Mouse (Mus musculus) neural tube, embryonic 15.5 days (tissue): ENCODE measurements around the gene Rnf32. TPM values are rescaled to one million over a fixed set of nuclear protein-coding genes. Genes with fewer than 3 reads are reported as not detected.
A peak's percentile ranks its signal among the peaks of the same experiment; 100 is the strongest.

Source experiments
- ATAC-seq: fragments of 200-750 bp; cut with Nextera tagmentation; 2 replicates; pipeline ENCODE4 v1.8.0; 2017; ENCODE audit warnings: mild to moderate bottlenecking, moderate TSS enrichment, moderate library complexity; ENCODE audit not compliant: low FRiP score
- H3K27ac ChIP-seq: fragments of 300-500 bp; sonication (generic); replicated peaks from 2 replicates; pipeline ENCODE4 v1.5.1; 2015; ENCODE audit warnings: mild to moderate bottlenecking, inconsistent platforms
- H3K27me3 ChIP-seq: fragments of 300-500 bp; sonication (generic); replicated peaks from 2 replicates; pipeline ENCODE4 v1.6.1; 2015; ENCODE audit warnings: inconsistent platforms
- H3K36me3 ChIP-seq: fragments of 300-500 bp; sonication (generic); 2 replicates; pipeline ENCODE4 v1.6.1; 2015; ENCODE audit warnings: inconsistent platforms
- H3K4me1 ChIP-seq: fragments of 300-500 bp; sonication (generic); 2 replicates; pipeline ENCODE4 v1.6.1; 2015; ENCODE audit warnings: inconsistent platforms
- H3K4me2 ChIP-seq: fragments of 300-500 bp; sonication (generic); 2 replicates; pipeline ENCODE4 v1.6.1; 2015; ENCODE audit warnings: inconsistent platforms, mild to moderate bottlenecking, moderate library complexity
- H3K4me3 ChIP-seq: fragments of 300-500 bp; sonication (generic); replicated peaks from 2 replicates; pipeline ENCODE4 v1.5.1; 2015; ENCODE audit warnings: mild to moderate bottlenecking, inconsistent platforms
- H3K9ac ChIP-seq: fragments of 300-500 bp; sonication (generic); replicated peaks from 2 replicates; pipeline ENCODE4 v1.6.1; 2015; ENCODE audit warnings: mild to moderate bottlenecking, inconsistent platforms
- H3K9me3 ChIP-seq: fragments of 300-500 bp; sonication (generic); replicated peaks from 2 replicates; pipeline ENCODE4 v1.6.1; 2016; ENCODE audit warnings: inconsistent platforms
- WGBS: fragments of 180-500 bp; shearing (Covaris S2); methylation state at CpG from one replicate; pipeline ENCODE4 v1.1.7; 2015; ENCODE audit warnings: mixed read lengths; 5-methylcytosine and 5-hydroxymethylcytosine counted together
- polyA plus RNA-seq: library from polyadenylated mRNA; unstranded; fragments of >200 nt; fragmentation: Nextera tagmentation; extraction: Ambion mirVana; gene quantifications from 2 replicates; pipeline ENCODE4 v1.2.1, GENCODE M21; 2015

The Rnf32 gene
- polyA plus RNA-seq, 1 experiment from 2014 or later = 14.9 TPM

- Histone ChIP-seq H3K4me2 (no peak overlapping the region), H3K4me3 (no peak overlapping the region), H3K27ac (no peak overlapping the region), H3K9me3 (no peaks in the 10 kb centered on the region), H3K36me3 (peaks cover 8% of the 10 kb centered on the region; the same call in 1 of the 2 replicates), H3K9ac (no peak overlapping the region), H3K4me1 (no peaks in the 10 kb centered on the region), H3K27me3 (no peaks in the 10 kb centered on the region)
- no peak for ATAC-seq
- WGBS = 80% methylated on average over 5 of the region's 5 CpGs
Measured at GRCm38 (mm10) chr5:29205690-29206089, 9.9 kb downstream of the Rnf32 start.

GRCm38 (mm10) chr5:29211980-29212555, 16.3 kb downstream of the Rnf32 start:
- no peak overlapping the region for H3K4me3 ChIP-seq
- no peak overlapping the region for H3K9ac ChIP-seq
- H3K9me3 ChIP-seq = no peaks in the 10 kb centered on the region
- no peak overlapping the region for H3K4me2 ChIP-seq
- H3K36me3 ChIP-seq = peaks cover 9% of the 10 kb centered on the region; the same call in 1 of the 2 replicates
- 30% methylated on average over 4 of the region's 4 CpGs for WGBS
- no peaks in the 10 kb centered on the region for H3K27me3 ChIP-seq
- H3K27ac ChIP-seq = no peak overlapping the region
- H3K4me1 ChIP-seq = no peaks in the 10 kb centered on the region
- no peak for ATAC-seq

DNA sequence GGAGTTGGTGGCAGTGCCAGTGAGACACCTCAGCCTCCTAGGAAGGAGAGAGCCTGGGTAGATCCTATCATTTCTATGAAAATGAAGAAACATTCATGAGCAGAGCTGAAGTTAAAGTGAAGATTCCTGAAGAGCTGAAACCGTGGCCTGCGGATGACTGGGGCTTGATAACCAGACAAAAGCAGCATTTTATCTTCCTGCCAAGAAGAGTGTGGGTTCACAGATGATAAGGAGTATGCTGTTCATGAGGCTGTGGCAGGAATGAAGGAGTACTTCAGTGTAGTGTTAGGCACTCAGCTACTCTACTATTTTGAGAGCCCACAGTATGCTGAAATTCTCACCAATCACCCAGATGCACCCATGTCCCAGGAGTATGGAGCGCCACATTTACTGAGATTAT, 22.2 kb downstream of the Rnf32 start:
- Histone ChIP-seq H3K4me1 (no peaks in the 10 kb centered on the region), H3K9ac (no peak overlapping the region), H3K9me3 (no peaks in the 10 kb centered on the region), H3K27ac (no peak overlapping the region), H3K27me3 (no peaks in the 10 kb centered on the region), H3K4me2 (no peak overlapping the region), H3K4me3 (no peak overlapping the region), H3K36me3 (peaks cover 6% of the 10 kb centered on the region; the same call in 1 of the 2 replicates)
- 85% methylated on average over 3 of the region's 3 CpGs for WGBS
- no peak for ATAC-seq

DNA sequence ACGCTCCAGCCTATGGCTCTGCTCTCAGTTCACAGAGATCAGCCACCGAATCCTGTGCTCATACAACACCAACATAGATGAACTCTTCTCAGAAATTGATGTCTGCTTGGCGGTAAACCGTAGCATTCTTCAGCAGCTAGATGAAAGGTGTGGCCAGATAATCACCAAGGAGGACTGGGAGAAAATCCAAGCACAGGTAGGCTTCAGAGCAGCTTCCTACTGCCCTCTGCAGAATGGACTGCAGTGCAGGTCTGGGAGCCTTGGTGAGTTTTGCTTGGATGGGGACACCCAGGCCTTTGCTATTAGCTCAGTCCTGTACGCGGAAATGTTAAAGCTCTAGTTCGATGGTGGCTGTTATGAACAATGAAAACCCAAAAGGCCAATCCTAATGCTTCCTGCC, 28.3 kb downstream of the Rnf32 start:
- 95% methylated on average over 7 of the region's 7 CpGs for WGBS
- no peak overlapping the region for H3K4me3 ChIP-seq
- no peaks in the 10 kb centered on the region for H3K9me3 ChIP-seq
- peaks cover 4% of the 10 kb centered on the region; the same call in 1 of the 2 replicates for H3K36me3 ChIP-seq
- no peak overlapping the region for H3K4me2 ChIP-seq
- H3K9ac ChIP-seq = no peak overlapping the region
- H3K27ac ChIP-seq = no peak overlapping the region
- no peaks in the 10 kb centered on the region for H3K4me1 ChIP-seq
- no peak for ATAC-seq
- no peaks in the 10 kb centered on the region for H3K27me3 ChIP-seq

DNA sequence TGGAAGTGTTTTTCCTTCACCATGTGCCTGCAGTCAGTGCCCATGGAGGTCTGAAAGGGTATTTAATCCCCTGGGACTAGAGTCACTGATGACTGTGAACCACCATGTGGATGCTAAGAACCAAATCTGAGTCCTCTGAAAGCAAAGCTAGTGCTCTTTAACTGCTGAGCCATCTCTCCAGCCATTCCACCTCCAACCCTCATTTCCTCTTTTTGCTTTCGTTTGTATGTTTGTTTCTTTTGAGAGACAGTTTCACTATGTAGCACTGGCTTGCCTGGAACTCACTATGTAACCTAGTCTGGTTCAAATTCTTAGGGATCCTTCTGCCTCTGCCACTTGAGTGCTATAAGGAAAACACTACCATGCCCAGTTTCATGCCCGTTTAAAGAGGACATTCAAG, 34.7 kb downstream of the Rnf32 start:
- ATAC-seq = no peak
- no peak overlapping the region for H3K27ac ChIP-seq
- H3K4me2 ChIP-seq = no peak overlapping the region
- H3K9ac ChIP-seq = no peak overlapping the region
- H3K4me3 ChIP-seq = no peak overlapping the region
- H3K27me3 ChIP-seq = no peaks in the 10 kb centered on the region
- no peaks in the 10 kb centered on the region for H3K9me3 ChIP-seq
- H3K4me1 ChIP-seq = no peaks in the 10 kb centered on the region
- 80% methylated on average over 2 of the region's 2 CpGs for WGBS
- H3K36me3 ChIP-seq = peaks cover 5% of the 10 kb centered on the region; the same call in 1 of the 2 replicates

GRCm38 (mm10) chr5:29238379-29238778, 42.6 kb downstream of the Rnf32 start:
- Histone ChIP-seq H3K4me2 (no peak overlapping the region), H3K27me3 (no peaks in the 10 kb centered on the region), H3K9me3 (no peaks in the 10 kb centered on the region), H3K4me3 (no peak overlapping the region), H3K27ac (no peak overlapping the region), H3K4me1 (no peaks in the 10 kb centered on the region), H3K9ac (no peak overlapping the region), H3K36me3 (no peaks in the 10 kb centered on the region)
- no peak for ATAC-seq

GRCm38 (mm10) chr5:29244769-29245168, 49.0 kb downstream of the Rnf32 start:
- Histone ChIP-seq H3K4me1 (no peaks in the 10 kb centered on the region), H3K27ac (no peak overlapping the region), H3K27me3 (no peaks in the 10 kb centered on the region), H3K36me3 (no peaks in the 10 kb centered on the region), H3K9ac (no peak overlapping the region), H3K4me2 (no peak overlapping the region), H3K4me3 (no peak overlapping the region), H3K9me3 (no peaks in the 10 kb centered on the region)
- no CpG with 5 or more reads among the region's 1 CpGs for WGBS
- ATAC-seq = no peak

GRCm38 (mm10) chr5:29250795-29251495, 55.2 kb downstream of the Rnf32 start:
- Histone ChIP-seq H3K4me1 (0 out of 2 replicates have a peak, but pooled peaks cover 5% of the 10 kb centered on the region), H3K4me3 (no peak overlapping the region), H3K36me3 (no peaks in the 10 kb centered on the region), H3K9me3 (no peaks in the 10 kb centered on the region), H3K4me2 (no peak overlapping the region), H3K9ac (no peak overlapping the region), H3K27me3 (no peaks in the 10 kb centered on the region), H3K27ac (no peak overlapping the region)
- WGBS = 30% methylated on average over 8 of the region's 8 CpGs
- peak; percentile 66; the same call in 1 of the 2 replicates for ATAC-seq

- H3K9ac ChIP-seq = no peak overlapping the region
- H3K27me3 ChIP-seq = no peaks in the 10 kb centered on the region
- H3K9me3 ChIP-seq = no peaks in the 10 kb centered on the region
- ATAC-seq = no peak
- H3K36me3 ChIP-seq = no peaks in the 10 kb centered on the region
- WGBS = 73% methylated on average over 1 of the region's 1 CpGs
- no peak overlapping the region for H3K27ac ChIP-seq
- H3K4me3 ChIP-seq = no peak overlapping the region
- 0 out of 2 replicates have a peak, but pooled peaks cover 5% of the 10 kb centered on the region for H3K4me1 ChIP-seq
- H3K4me2 ChIP-seq = no peak overlapping the region
Measured at GRCm38 (mm10) chr5:29251496-29251873, 55.7 kb downstream of the Rnf32 start.

GRCm38 (mm10) chr5:29253876-29254275, 58.1 kb downstream of the Rnf32 start:
- no peaks in the 10 kb centered on the region for H3K27me3 ChIP-seq
- 25% methylated on average over 2 of the region's 2 CpGs for WGBS
- no peak overlapping the region for H3K4me2 ChIP-seq
- H3K27ac ChIP-seq = no peak overlapping the region
- ATAC-seq = no peak
- no peak overlapping the region for H3K4me3 ChIP-seq
- no peaks in the 10 kb centered on the region for H3K9me3 ChIP-seq
- H3K36me3 ChIP-seq = no peaks in the 10 kb centered on the region
- 0 out of 2 replicates have a peak, but pooled peaks cover 5% of the 10 kb centered on the region for H3K4me1 ChIP-seq
- H3K9ac ChIP-seq = no peak overlapping the region

GRCm38 (mm10) chr5:29270879-29271278, 75.1 kb downstream of the Rnf32 start:
- no peaks in the 10 kb centered on the region for H3K27me3 ChIP-seq
- H3K9ac ChIP-seq = no peak overlapping the region
- H3K9me3 ChIP-seq = no peaks in the 10 kb centered on the region
- WGBS = 84% methylated on average over 4 of the region's 4 CpGs
- no peak for ATAC-seq
- H3K27ac ChIP-seq = no peak overlapping the region
- no peak overlapping the region for H3K4me3 ChIP-seq
- H3K4me2 ChIP-seq = no peak overlapping the region
- H3K36me3 ChIP-seq = no peaks in the 10 kb centered on the region; the same call in 1 of the 2 replicates
- no peaks in the 10 kb centered on the region for H3K4me1 ChIP-seq

DNA sequence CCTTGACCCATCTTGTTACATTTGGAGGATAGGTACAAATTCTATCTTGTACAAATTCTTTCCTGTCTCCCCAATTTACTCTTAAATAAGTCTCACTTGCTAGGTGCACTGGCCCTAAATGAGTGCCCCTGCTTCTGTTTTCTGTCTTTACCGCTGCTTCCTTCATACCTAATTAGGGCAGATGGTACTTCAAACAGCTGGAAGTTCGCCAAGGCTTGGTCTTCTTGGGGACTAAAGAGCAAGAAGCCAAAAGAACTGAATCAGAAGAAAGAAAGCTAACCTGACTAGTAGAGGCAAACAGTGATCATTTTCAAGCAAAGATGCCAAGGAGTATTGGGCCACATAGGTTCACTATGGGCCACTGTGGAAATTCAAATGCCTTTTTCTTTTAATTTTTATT, 77.6 kb downstream of the Rnf32 start:
- H3K9ac ChIP-seq = no peak overlapping the region
- no peaks in the 10 kb centered on the region for H3K4me1 ChIP-seq
- no peaks in the 10 kb centered on the region; the same call in 1 of the 2 replicates for H3K36me3 ChIP-seq
- H3K4me2 ChIP-seq = no peak overlapping the region
- no peak overlapping the region for H3K27ac ChIP-seq
- no peak overlapping the region for H3K4me3 ChIP-seq
- H3K27me3 ChIP-seq = no peaks in the 10 kb centered on the region
- 67% methylated on average over 2 of the region's 2 CpGs for whole genome bisulfite sequencing
- no peak for ATAC-seq
- no peaks in the 10 kb centered on the region for H3K9me3 ChIP-seq
